Mouse (Mus musculus): Measurements from ENCODE around the gene Mpp6.

The Mpp6 gene

DNA sequence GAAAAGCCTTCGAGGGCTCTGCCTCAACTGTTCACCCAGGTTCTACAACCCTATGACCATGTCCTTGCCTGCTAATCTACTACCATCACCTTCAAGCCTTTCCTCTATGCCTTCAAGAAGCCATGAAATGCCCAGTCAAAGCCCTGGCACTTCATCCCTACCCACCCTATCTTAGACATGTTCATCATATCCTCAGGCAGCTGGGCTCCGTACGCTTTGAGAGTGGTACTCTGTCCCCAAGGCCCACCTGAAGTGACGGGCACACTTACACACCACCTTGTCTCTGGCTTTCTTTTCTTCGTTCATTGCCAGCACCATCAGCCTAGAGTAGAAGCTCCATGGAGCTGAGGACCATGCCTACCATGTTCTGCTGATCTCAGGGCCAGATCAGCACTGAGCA, 121.2 kb downstream of the Mpp6 start:
- no peak for DNase-seq

DNA sequence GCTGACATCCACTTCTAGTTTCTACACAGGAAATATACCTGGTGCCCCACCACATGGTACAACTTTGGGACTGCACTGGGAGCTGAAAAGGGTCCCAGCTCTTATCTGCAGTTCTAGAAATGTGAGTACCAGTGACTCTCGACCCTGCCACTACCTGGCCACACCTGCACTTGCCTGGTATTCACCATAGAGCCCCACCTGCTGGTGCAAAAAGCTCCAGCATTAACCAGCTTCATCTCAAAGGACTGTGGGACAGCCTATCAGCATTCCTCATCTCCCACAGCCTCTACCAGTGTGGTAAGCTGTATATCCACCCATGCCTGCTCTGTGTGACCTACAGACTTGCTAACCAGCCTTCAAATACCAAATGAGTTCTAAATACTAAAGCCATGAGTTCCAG, 122.9 kb downstream of the Mpp6 start:
- DNase-seq = no peak

DNA sequence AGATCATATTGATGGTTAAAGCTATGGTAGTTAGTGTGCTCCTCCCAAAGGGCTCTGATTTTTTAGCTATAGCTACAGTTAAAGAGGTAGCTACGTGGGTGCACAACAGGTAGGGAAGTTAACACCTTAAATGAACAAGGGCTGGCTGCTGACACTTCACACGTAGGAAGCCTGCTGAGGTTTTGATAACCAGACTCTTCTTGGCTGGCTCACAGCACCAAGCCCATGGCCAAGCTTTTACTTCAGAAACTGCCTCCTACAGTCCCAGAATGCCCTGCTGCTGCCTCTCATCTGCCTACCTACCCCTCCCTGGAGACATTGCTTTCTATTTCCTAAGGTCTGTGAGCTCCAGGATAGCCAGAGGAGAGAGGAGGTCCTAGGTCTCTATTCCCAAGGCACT, 127.9 kb downstream of the Mpp6 start:
- DNase-seq = no peak

DNA sequence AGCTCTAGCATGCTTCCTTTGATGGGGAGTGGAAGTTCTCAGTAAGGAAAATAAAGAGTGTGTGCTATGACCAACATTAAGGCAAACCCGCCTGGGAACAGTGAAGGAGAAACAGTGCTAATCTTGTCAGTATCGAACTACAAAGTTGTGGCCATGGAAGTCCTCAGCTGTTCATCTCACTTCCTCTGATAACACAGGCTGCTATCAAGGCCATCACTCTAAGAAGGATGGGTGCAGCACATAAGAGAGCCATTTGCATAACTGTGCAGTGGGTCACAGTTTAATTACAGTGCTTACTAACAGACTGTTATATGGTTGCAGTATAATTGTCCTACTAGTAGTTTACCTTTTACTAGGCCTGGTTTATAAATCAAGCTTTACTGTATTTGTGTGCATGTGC, 129.9 kb downstream of the Mpp6 start:
- DNase-seq = no peak

DNA sequence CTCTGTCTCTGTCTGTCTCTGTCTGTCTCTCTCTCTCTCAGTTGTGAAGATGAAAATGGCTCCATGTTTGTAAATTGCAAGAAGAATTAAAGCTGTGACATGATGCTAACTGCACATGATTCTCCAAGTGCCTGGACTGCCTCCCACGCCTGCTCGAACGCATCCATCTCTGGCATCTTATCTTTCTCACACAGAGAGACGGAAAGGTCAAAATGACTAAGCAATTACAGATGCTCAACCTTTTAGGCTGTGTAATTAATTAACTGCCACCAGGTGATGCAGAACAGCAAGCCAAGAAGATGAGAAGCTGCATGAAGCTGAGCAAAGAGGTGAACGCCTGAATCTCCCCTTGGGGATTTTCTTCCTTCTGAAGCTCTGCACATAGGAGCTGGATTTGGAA, 130.4 kb downstream of the Mpp6 start:
- DNase-seq = no peak

DNA sequence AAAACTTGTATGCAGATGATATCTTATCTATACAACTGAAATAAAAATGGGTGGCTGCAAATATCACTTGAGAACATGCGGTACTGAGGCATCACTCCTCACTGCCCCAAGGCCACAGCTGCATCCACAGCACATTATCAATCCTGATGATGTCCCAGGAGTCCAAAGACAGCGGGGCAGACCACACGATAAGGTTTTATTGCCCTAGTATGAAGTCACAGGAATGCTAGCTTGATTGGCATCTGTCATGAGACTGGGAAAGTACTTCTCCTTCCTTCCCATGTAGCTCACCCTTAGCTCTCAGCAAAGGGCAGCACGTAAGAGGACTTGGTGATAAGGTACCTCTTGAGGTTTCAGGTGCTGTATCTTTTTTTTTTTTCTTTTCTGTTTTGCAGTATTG, 134.1 kb downstream of the Mpp6 start:
- no peak for DNase-seq

DNA sequence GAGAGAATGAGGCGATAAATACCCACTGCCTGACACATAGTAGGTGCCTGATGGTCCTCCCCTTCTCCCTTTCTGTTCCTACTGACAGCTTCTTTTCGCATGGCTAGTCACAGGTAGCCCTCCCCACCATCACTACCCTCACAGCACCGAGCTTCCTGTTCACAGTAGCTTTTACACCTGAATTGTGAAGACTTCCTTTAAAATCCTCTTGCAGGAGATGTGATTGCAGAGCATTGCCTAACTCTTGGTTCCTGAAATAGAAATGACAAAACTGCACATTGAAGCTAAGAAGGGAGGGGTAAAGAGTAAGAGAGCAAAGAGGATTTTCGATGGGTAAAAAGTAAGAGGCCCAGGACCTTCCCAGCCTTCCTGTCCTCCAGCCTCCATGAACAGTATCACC, 134.9 kb downstream of the Mpp6 start:
- DNase-seq = peak; percentile 23

DNA sequence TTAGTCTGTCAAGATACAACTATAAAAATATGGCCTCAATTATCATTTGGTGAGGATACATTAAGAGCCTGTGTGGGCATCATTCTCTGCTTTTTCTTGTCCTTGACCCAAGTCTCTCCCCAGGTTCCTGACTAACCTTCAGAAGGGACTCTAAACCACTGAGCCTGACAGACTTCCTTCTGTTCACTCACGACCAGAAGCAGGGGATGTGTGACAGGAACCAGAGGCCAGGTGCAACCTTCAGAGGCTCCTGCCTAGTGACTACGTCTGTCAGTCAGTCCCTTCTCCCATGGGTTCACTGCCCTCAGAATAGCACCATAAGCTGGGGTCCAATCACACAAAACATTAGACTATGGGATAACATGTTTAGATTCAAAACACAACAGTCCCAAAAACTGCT, 137.3 kb downstream of the Mpp6 start:
- DNase-seq = peak; percentile 21

DNA sequence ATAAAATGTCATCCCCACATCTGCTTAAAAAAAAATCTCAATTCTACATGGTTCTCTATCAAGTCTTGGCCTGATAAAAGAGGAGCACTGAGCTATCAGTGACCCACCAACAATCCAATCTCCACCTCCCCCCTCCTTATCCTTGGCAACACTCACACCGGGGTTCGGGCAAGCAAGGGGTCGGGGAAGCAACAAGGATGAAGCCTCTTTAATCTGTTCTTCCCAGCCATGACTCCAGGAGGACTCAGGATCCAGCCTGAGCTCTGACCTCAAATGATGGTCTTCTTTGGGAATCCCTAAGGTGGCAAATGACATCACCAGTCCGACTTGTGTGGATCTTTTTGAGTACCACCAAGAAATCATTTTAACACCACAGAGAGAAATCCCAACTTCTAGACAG, 137.8 kb downstream of the Mpp6 start:
- DNase-seq = no peak

All from thymus, postnatal 14 days (tissue).